Mouse (Mus musculus): Measurements from ENCODE around the gene Fyn. TPM values are rescaled to one million over a fixed set of nuclear protein-coding genes. Genes with fewer than 3 reads are reported as not detected.

The Fyn gene
- polyA plus RNA-seq, 1 experiment: 107 TPM

DNA sequence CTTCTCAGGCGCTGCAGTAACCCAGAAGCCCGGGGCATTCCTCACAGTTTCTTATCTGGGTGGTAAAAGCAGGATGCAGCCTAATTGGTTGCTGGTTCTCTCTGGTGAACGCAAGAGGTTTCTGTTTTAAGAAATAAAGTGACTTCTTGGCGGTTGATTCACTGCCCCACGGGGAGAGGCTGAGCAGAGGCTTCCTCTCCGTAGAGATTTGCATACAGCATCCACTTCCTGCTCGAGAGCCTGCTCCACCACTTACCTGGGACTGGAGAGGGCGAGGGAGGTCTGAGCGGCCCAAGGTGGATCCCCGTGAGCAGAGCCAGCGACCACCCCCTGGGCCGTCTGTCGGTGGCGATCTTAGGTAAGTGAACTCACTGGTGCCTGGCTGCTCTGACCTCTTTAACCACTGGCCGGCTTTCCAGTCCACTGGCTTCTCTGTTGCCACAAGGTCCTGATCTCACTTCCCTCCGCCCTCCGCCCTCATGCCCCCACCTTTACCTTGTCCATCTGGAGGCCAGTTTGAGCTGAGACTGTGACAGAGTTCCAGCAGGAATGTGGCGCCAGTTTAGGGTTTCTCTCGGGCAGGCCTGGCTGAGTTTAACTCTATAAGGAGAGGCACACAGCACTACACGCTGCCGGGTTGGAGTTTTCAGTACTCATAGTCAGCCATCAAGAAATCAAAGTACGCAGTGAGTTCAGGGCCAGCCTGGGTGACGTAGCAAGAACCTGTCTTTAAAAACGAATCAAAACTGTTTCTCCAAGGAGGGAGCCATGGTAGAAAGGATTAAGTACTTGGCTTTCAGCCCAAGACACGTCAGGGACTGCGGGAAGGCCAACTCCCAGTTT is 244.6 kb downstream of the Fyn start:
- no peak for TF ChIP-seq POLR2A (IDR thresholded peaks at IDR 0.05; ENCODE audit: extremely low read depth, insufficient read depth, low read length)
- no peak for TF ChIP-seq CTCF (IDR thresholded peaks at IDR 0.05; ENCODE audit: extremely low read depth, insufficient read depth, low read length)
- Histone ChIP-seq H3K4me1 (ENCODE audit: control insufficient read depth, insufficient read depth, low read length) (no peaks in the 10 kb centered on the region), H3K27ac (ENCODE audit: insufficient read depth, low read length) (0 out of 2 replicates have a peak overlapping the region, but pooled peaks have one; percentile 0), H3K4me3 (ENCODE audit: insufficient read depth, low read length) (0 out of 2 replicates have a peak overlapping the region, but pooled peaks have one; percentile 6)

DNA sequence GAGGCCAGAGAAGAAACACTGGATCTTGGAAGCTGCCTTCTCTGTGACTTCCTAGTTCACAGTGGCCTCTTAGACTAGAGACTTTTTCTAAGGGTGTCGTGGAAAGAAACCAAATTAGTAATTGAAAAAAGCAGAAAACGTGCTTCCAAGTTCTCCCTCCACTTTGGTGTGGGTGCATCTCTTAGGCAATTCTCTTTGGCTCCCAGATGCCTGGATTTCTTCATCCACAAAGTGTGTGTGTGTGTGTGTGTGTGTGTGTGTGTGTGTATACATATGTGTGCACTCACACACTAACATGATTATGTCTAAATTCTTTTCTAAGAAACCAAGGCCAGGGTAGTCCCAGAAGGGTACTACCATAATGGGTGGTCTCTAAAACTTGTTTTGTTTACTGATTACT is 245.3 kb downstream of the Fyn start:
- no peak for TF ChIP-seq POLR2A (IDR thresholded peaks at IDR 0.05; ENCODE audit: extremely low read depth, insufficient read depth, low read length)
- no peak for TF ChIP-seq CTCF (IDR thresholded peaks at IDR 0.05; ENCODE audit: extremely low read depth, insufficient read depth, low read length)
- H3K27ac ChIP-seq (ENCODE audit: insufficient read depth, low read length): no peak overlapping the region
- no peak overlapping the region for H3K4me3 ChIP-seq (ENCODE audit: insufficient read depth, low read length)
- H3K4me1 ChIP-seq (ENCODE audit: control insufficient read depth, insufficient read depth, low read length): no peaks in the 10 kb centered on the region

GRCm38 (mm10) chr10:39614676-39615075 is 246.0 kb downstream of the Fyn start:
- Histone ChIP-seq H3K4me3 (ENCODE audit: insufficient read depth, low read length) (no peak overlapping the region), H3K27ac (ENCODE audit: insufficient read depth, low read length) (no peak overlapping the region), H3K4me1 (ENCODE audit: control insufficient read depth, insufficient read depth, low read length) (no peaks in the 10 kb centered on the region)
- TF ChIP-seq CTCF (IDR thresholded peaks at IDR 0.05; ENCODE audit: extremely low read depth, insufficient read depth, low read length) (no peak), POLR2A (IDR thresholded peaks at IDR 0.05; ENCODE audit: extremely low read depth, insufficient read depth, low read length) (no peak)

Other genes with a start within 250 kb of the Fyn start
- gene Fam229b, start 234.9 kb upstream of the Fyn start, polyA plus RNA-seq (2012; rRNA removed): 29.8 and 30.1 TPM in 2 replicates
- gene Tube1, start 234.9 kb upstream of the Fyn start, polyA plus RNA-seq (2012; rRNA removed): 3.8 and 3.9 TPM in 2 replicates
- 0.17 and 0.36 TPM in 2 replicates for gene Ccn6, start 205.1 kb upstream of the Fyn start, polyA plus RNA-seq (2012; rRNA removed)
- gene Traf3ip2, start 244.1 kb downstream of the Fyn start, polyA plus RNA-seq (2012; rRNA removed): 1.0 and 1.3 TPM in 2 replicates

All from cortical plate, adult 2 months (tissue).